Mouse (Mus musculus): ENCODE data around the gene Anapc10.

- TF ChIP-seq POLR2A (IDR thresholded peaks at IDR 0.05; ENCODE audit: borderline replicate concordance, extremely low read depth, insufficient read depth, insufficient read length, poor library complexity, severe bottlenecking) (no peak), CTCF (IDR thresholded peaks at IDR 0.05; ENCODE audit: borderline replicate concordance, extremely low read depth, insufficient read depth, insufficient read length) (no peak)
Measured at GRCm38 (mm10) chr8:79692531-79692930, 19.1 kb upstream of the Anapc10 start.

Measured in brain, embryonic 14.5 days (tissue).